Mouse (Mus musculus): ENCODE results near the gene Mbtd1. TPM values are rescaled to one million over a fixed set of nuclear protein-coding genes. Genes with fewer than 3 reads are reported as not detected.
"Not testable (repeated sequence)": the region's sequence is repeated elsewhere in the genome, so short reads cannot be mapped to it uniquely, and the experiment has no call there.

Mbtd1 gene
- polyA plus RNA-seq, 1 experiment from 2014 or later: 26.6 TPM

DNA sequence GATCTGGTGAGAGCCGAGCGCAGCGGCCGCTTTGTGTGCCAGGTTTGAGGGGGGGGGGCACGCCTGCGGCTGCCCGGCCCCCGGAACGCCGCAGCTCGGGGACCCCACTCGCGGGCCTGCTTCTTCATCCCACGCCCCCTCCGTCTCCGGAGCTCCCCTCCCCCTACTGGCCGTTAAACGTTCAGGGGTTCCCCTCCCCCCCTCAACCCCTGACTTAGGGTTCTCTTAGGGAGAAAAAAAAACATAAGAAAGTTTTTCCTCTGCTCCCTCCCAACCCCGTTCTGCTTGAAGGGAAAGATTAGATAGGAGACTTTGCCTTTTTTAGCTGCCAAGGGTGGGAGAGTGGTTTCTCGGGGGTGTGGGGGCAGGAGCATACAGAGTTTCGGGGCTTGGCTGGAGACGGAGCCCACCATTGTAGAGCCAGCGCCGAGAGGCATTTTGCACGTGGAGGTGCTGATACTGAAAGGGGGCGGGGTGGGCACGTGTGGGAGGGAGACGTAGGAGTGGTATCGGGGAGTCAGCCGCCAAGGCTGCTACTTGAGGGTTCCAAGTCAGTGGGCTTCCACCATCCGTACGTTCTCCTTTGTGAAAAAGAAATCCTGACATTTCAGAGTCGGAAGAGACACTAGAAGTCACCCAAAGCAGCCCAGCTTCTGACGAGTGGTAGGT lies 893 bp downstream of the Mbtd1 start:
- Histone ChIP-seq H3K9ac (peak overlapping the region; percentile 96), H3K36me3 (peaks cover 12% of the 10 kb centered on the region; the same call in 1 of the 2 replicates), H3K27me3 (replicated peaks) (no peaks in the 10 kb centered on the region), H3K9me3 (replicated peaks) (no peaks in the 10 kb centered on the region), H3K4me2 (peak overlapping the region; percentile 78), H3K27ac (ENCODE audit: poor library complexity, severe bottlenecking) (peak overlapping the region; percentile 90), H3K4me1 (replicated peaks) (peaks cover 29% of the 10 kb centered on the region), H3K4me3 (peak overlapping the region; percentile 93)
- no peak; the same call in 1 of the 2 replicates for ATAC-seq (ENCODE audit: insufficient number of reproducible peaks, low FRiP score)
- under 1% methylated on average over 34 of the region's 34 CpGs for WGBS

DNA sequence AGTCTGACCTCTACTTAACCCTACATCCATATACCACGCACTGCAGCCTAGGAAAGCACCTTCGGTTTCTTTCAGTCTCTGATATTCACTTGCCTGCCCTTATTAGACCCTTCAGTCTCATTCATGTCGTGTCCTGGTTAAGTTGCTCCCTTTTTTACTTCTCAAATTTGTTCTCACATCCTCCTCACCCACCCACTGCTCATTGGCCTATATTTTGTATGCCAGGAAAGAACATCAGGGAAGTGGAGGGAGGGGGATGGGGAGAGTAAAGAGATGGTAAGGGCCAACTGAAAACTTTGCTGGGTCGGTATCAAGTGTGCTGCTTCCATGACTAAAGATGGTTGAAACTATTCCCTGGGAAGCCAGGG lies 1.4 kb downstream of the Mbtd1 start:
- no peak for ATAC-seq (ENCODE audit: insufficient number of reproducible peaks, low FRiP score)
- Histone ChIP-seq H3K27ac (ENCODE audit: poor library complexity, severe bottlenecking) (peak overlapping the region; percentile 90; the same call in 1 of the 2 replicates), H3K36me3 (peaks cover 15% of the 10 kb centered on the region; the same call in 1 of the 2 replicates), H3K9ac (peak overlapping the region; percentile 96), H3K4me3 (peak overlapping the region; percentile 93), H3K9me3 (replicated peaks) (no peaks in the 10 kb centered on the region), H3K27me3 (replicated peaks) (no peaks in the 10 kb centered on the region), H3K4me2 (peak overlapping the region; percentile 78), H3K4me1 (replicated peaks) (peaks cover 29% of the 10 kb centered on the region)
- WGBS: 3% methylated on average over 4 of the region's 4 CpGs

DNA sequence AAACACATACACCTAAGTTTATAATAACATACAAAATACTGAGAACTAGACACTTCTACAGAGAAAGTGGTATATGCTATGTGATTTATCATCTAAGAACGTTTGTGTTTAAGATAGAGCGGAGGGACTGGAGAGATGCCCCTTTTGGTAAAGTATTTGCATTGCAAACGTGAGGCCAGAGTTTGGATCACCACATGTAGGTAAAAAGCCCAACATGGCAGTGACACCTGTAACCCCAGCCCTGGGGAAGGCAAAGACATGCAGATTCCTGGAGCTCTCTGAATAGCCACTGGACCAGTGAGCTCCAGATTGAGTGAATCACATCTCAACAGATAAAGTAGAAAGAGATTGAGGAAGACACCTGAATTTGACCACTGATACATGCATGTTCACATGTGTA lies 12.1 kb downstream of the Mbtd1 start:
- H3K9me3 ChIP-seq (replicated peaks): no peaks in the 10 kb centered on the region
- ATAC-seq (ENCODE audit: insufficient number of reproducible peaks, low FRiP score): no peak
- H3K9ac ChIP-seq: no peak overlapping the region
- H3K4me2 ChIP-seq: no peak overlapping the region
- WGBS: 82% methylated on average over 3 of the region's 3 CpGs
- H3K27ac ChIP-seq (ENCODE audit: poor library complexity, severe bottlenecking): no peak overlapping the region
- no peaks in the 10 kb centered on the region for H3K4me1 ChIP-seq (replicated peaks)
- no peaks in the 10 kb centered on the region for H3K27me3 ChIP-seq (replicated peaks)
- no peak overlapping the region for H3K4me3 ChIP-seq
- peaks cover 13% of the 10 kb centered on the region for H3K36me3 ChIP-seq

DNA sequence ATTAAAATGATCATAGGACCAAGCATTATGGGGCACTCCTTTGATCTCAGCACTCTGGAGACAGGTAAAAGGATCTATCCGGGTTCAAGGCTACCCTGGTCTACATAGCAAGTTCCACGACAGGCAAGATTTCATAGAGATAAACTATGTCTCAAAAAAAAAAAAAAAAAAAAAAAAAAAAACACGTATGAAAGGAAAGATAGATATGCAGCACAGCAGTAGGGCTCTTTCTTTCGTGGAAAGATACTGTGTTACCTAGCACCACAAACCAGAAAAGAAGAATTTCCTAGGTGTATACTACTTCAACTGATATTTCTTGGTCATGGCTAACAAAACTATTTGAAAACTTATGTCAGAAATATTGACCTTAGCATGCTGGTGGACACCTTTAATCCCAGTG lies 21.2 kb downstream of the Mbtd1 start:
- no peak overlapping the region for H3K9ac ChIP-seq
- H3K9me3 ChIP-seq (replicated peaks): no peaks in the 10 kb centered on the region
- no peaks in the 10 kb centered on the region for H3K4me1 ChIP-seq (replicated peaks)
- H3K36me3 ChIP-seq: peaks cover 59% of the 10 kb centered on the region
- no peak overlapping the region for H3K4me2 ChIP-seq
- no peak for ATAC-seq (ENCODE audit: insufficient number of reproducible peaks, low FRiP score)
- no peak overlapping the region for H3K4me3 ChIP-seq
- no peaks in the 10 kb centered on the region for H3K27me3 ChIP-seq (replicated peaks)
- WGBS: 77% methylated on average over 4 of the region's 4 CpGs
- no peak overlapping the region for H3K27ac ChIP-seq (ENCODE audit: poor library complexity, severe bottlenecking)

DNA sequence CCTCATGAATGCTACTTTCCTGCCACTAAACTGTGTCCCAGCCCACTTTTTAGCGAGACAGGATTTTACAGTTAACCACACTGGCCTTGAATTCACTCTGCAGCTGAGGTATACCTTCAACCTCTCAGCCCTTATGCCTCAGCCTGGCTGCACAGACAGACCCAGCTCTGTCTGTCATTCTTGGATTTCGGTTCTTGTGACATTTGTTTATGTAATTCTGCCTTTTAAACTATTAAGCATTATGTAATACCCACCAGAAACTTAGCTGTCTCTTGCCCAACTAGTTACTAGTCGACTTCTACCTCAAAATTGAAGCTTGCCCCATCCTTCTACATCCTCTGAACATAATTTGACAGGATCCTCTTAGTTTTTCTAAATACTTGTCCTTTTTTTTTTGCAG lies 22.2 kb downstream of the Mbtd1 start:
- Histone ChIP-seq H3K27me3 (replicated peaks) (no peaks in the 10 kb centered on the region), H3K4me3 (no peak overlapping the region), H3K36me3 (peaks cover 62% of the 10 kb centered on the region), H3K9ac (no peak overlapping the region), H3K4me2 (no peak overlapping the region), H3K4me1 (replicated peaks) (no peaks in the 10 kb centered on the region), H3K27ac (ENCODE audit: poor library complexity, severe bottlenecking) (no peak overlapping the region), H3K9me3 (replicated peaks) (no peaks in the 10 kb centered on the region)
- 90% methylated on average over 3 of the region's 3 CpGs for WGBS
- ATAC-seq (ENCODE audit: insufficient number of reproducible peaks, low FRiP score): no peak

DNA sequence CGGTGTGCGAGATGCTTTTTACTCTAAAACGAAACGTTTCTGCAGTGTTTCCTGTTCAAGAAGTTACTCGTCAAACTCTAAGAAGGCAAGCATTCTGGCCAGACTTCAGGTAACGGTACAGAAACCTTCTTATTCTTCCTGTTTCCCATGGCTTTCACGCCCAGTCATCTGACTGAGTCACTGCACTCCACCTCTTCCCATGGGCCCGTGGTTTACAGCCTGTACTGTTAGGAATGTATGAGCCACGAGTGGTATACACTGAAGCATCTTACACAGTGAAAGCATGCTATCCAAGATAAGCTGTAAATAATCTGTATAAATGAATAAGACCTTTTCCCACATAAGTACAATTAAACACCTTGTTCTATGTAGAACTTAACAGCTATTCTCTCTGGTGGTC lies 23.2 kb downstream of the Mbtd1 start:
- no peak overlapping the region for H3K9ac ChIP-seq
- 88% methylated on average over 9 of the region's 9 CpGs for WGBS
- ATAC-seq (ENCODE audit: insufficient number of reproducible peaks, low FRiP score): no peak

DNA sequence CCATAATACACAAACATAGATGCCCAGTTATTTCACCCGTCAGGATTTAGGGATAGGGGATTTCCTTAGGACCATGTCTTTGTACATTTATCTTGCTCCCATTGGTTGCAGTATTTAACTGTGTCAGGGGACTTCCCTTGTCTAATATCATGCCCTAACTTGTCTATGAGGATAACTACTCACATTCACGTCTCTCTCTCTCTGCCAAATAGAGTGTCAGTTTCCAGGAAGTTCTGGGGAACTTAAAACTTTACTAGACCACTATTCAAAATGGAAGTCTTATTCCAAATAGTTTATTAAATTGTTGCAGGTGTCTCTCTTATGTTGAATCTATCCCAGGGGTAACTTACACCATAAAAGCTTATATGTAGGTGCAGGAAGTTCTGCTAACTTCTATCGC lies 26.0 kb downstream of the Mbtd1 start:
- Histone ChIP-seq H3K27ac (ENCODE audit: poor library complexity, severe bottlenecking) (no peak overlapping the region), H3K27me3 (replicated peaks) (no peaks in the 10 kb centered on the region), H3K4me3 (no peak overlapping the region), H3K9me3 (replicated peaks) (no peaks in the 10 kb centered on the region), H3K36me3 (peaks cover 66% of the 10 kb centered on the region), H3K9ac (no peak overlapping the region), H3K4me2 (no peak overlapping the region), H3K4me1 (replicated peaks) (no peaks in the 10 kb centered on the region)
- WGBS: 85% methylated on average over 3 of the region's 3 CpGs
- ATAC-seq (ENCODE audit: insufficient number of reproducible peaks, low FRiP score): no peak

More for the DNA sequence above, 23.2 kb downstream of the Mbtd1 start:
- Histone ChIP-seq H3K27me3 (replicated peaks) (no peaks in the 10 kb centered on the region), H3K4me3 (no peak overlapping the region), H3K4me2 (no peak overlapping the region), H3K27ac (ENCODE audit: poor library complexity, severe bottlenecking) (no peak overlapping the region), H3K36me3 (peaks cover 67% of the 10 kb centered on the region), H3K4me1 (replicated peaks) (no peaks in the 10 kb centered on the region), H3K9me3 (replicated peaks) (no peaks in the 10 kb centered on the region)

DNA sequence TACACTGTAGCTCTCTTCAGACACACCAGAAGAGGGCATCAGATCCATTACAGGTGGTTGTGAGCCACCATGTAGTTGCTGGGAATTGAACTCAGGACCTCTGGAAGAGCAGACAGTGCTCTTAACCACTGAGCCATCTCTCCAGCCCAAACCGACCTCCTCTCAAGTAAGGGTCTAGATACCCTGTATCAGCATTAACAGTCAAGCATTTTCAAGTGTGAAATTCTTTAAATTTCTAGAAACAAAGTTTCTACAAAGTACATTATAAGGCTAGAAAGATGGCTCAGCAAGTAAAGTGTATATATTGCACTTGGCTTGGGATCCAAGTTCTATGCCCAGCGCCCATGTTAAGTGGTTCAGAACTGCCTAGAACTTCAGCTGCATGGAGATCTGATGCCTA lies 29.4 kb downstream of the Mbtd1 start:
- H3K9ac ChIP-seq: not testable (repeated sequence)
- H3K36me3 ChIP-seq: peaks cover 58% of the 10 kb centered on the region
- WGBS: 90% methylated on average over 2 of the region's 2 CpGs

DNA sequence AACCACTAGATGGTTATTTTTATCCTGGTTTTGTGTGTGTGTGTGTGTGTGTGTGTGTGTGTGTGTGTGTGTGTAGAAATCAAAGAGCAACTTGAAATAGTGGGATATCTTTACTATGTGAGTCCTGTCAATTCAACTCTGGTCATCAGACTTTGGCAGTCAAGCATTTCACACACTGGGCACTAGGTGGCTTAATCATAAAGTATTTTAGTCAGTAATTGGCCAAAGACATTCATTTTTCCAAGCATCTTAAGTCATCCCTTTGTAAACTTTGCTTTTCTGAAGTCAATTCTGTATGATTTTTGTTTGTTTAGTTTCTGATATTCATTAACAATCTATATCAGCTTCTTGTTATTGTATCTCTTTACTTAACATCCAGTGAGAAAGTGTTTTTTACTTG lies 43.5 kb downstream of the Mbtd1 start:
- ATAC-seq (ENCODE audit: insufficient number of reproducible peaks, low FRiP score): no peak
- Histone ChIP-seq H3K4me3 (no peak overlapping the region), H3K27me3 (replicated peaks) (no peaks in the 10 kb centered on the region), H3K9me3 (replicated peaks) (no peaks in the 10 kb centered on the region), H3K9ac (no peak overlapping the region), H3K4me1 (replicated peaks) (no peaks in the 10 kb centered on the region), H3K27ac (ENCODE audit: poor library complexity, severe bottlenecking) (no peak overlapping the region), H3K36me3 (peaks cover 74% of the 10 kb centered on the region), H3K4me2 (no peak overlapping the region)

More for the DNA sequence above, 29.4 kb downstream of the Mbtd1 start:
- H3K9me3 ChIP-seq (replicated peaks); H3K4me2 ChIP-seq; ATAC-seq (ENCODE audit: insufficient number of reproducible peaks, low FRiP score); H3K4me3 ChIP-seq; H3K27ac ChIP-seq (ENCODE audit: poor library complexity, severe bottlenecking); H3K27me3 ChIP-seq (replicated peaks); H3K4me1 ChIP-seq (replicated peaks): not testable (repeated sequence)

DNA sequence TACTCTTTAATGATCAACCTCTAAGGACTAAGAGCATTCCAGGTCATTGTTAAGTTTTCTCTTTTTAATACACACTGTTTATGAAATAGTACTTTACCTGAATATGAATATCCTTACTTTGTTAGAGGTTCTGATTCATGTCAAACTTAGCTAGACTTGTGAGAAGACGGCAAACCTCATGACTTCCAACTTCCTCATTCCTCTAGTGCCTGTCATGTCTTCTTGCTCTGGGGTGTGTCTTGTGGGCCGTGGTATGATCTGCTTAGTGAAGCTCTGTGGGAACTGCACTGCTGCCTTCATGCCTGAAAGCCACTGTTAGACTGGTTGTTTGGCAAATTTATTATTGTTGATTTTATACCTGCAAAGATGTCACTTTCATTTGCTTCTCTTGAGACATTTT lies 55.3 kb downstream of the Mbtd1 start:
- WGBS: 54% methylated on average over 2 of the region's 2 CpGs
- H3K4me3 ChIP-seq: no peak overlapping the region
- no peak overlapping the region for H3K9ac ChIP-seq
- no peaks in the 10 kb centered on the region for H3K27me3 ChIP-seq (replicated peaks)
- no peak overlapping the region for H3K4me2 ChIP-seq
- H3K36me3 ChIP-seq: peaks cover 33% of the 10 kb centered on the region
- no peaks in the 10 kb centered on the region for H3K4me1 ChIP-seq (replicated peaks)
- no peak for ATAC-seq (ENCODE audit: insufficient number of reproducible peaks, low FRiP score)
- H3K9me3 ChIP-seq (replicated peaks): no peaks in the 10 kb centered on the region
- no peak overlapping the region for H3K27ac ChIP-seq (ENCODE audit: poor library complexity, severe bottlenecking)

DNA sequence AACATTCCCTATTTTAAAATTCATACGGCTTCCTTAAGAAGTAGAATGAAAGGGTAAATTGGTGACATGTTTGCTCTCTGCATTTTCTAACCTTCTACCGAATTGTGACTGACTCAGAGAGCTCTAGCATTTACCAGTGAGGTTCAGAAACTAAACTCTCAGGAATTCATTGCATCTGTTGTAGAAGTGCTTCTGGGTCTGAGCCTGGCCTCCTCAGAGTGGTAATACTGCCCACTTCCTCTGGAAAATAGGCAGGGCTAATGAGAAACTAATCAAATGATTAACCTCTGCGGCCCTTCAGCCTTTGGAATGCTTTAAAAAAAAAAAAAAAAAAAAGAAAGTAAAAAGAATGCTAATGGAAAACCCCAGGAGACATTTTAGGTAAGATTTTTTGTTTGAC lies 59.3 kb downstream of the Mbtd1 start:
- H3K27ac ChIP-seq (ENCODE audit: poor library complexity, severe bottlenecking): no peak overlapping the region
- no peaks in the 10 kb centered on the region for H3K27me3 ChIP-seq (replicated peaks)
- 83% methylated on average over 3 of the region's 3 CpGs for WGBS
- ATAC-seq (ENCODE audit: insufficient number of reproducible peaks, low FRiP score): no peak
- no peak overlapping the region for H3K4me3 ChIP-seq
- H3K4me2 ChIP-seq: no peak overlapping the region
- no peaks in the 10 kb centered on the region for H3K4me1 ChIP-seq (replicated peaks)
- H3K9ac ChIP-seq: no peak overlapping the region
- H3K36me3 ChIP-seq: peaks cover 38% of the 10 kb centered on the region
- H3K9me3 ChIP-seq (replicated peaks): no peaks in the 10 kb centered on the region

Data from heart, embryonic 12.5 days (tissue).